Mouse (Mus musculus) ES-Bruce4 (cell line): ENCODE measurements around the gene Rgs10.

Source experiments
- CTCF ChIP-seq: IDR thresholded peaks from one replicate; pipeline ENCODE4 v1.8.1; 2011; ENCODE audit warnings: low read depth, low read length
- EP300 ChIP-seq: IDR thresholded peaks from 2 replicates; pipeline ENCODE4 v1.6.1; 2011; ENCODE audit warnings: low read depth, low read length; ENCODE audit not compliant: insufficient read depth

DNA sequence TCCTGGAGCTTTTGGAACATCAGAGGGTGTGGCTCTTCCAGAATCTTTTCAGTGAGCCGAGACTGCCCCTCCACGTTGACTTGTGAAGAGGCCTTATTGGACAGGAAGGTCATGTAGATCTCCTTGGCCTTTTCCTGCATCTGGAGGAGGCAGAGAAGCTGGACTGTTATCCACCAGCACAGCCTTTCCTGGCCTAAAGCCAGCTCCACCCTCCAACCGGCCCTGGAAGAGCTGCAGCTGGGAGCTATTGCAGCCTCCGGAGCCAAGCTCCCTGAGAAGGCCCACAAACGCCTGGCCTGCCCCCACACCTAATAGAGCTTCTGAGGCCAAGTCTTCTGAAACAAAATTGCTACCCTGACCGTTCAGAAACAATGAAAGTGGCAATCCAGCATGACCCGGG lies 29.6 kb downstream of the Rgs10 start:
- TF ChIP-seq EP300 (no peak), CTCF (no peak)
